Mouse (Mus musculus) intestine, embryonic 14.5 days (tissue): ENCODE measurements at regions not wholly inside any gene's neighbourhood (a gene's known extent, or its start where the extent isn't known, plus 50 kb on each side); places are given as distances from the start of the nearest gene placed in this dataset.
A peak's percentile ranks its signal among the peaks of the same experiment; 100 is the strongest.

Experiments used
- ATAC-seq: fragments of 200-750 bp; cut with Nextera tagmentation; replicated peaks from 2 replicates; pipeline ENCODE4 v1.8.0; 2017; ENCODE audit warnings: low read depth, moderate number of reproducible peaks, moderate TSS enrichment, moderate library complexity; ENCODE audit not compliant: low FRiP score, low TSS enrichment
- DNase-seq: peaks from one replicate; pipeline ENCODE4 v3.0.0-alpha.2; 2018; ENCODE audit warnings: low spot score
- H3K27ac ChIP-seq: fragments of 300-500 bp; sonication (generic); 2 replicates; pipeline ENCODE4 v1.5.1; 2014; ENCODE audit warnings: low read depth, mild to moderate bottlenecking, control low read depth
- H3K27me3 ChIP-seq: fragments of 300-500 bp; sonication (generic); replicated peaks from 2 replicates; pipeline ENCODE4 v1.6.1; 2014; ENCODE audit warnings: low read length, control low read depth; ENCODE audit not compliant: control insufficient read depth, insufficient read depth
- H3K36me3 ChIP-seq: fragments of 300-500 bp; sonication (generic); 2 replicates; pipeline ENCODE4 v1.6.1; 2014; ENCODE audit warnings: low read length, control low read depth; ENCODE audit not compliant: control insufficient read depth, insufficient read depth
- H3K4me1 ChIP-seq: fragments of 300-500 bp; sonication (generic); replicated peaks from 2 replicates; pipeline ENCODE4 v1.6.1; 2014; ENCODE audit warnings: low read length, control low read depth, mixed read lengths; ENCODE audit not compliant: control insufficient read depth, insufficient read depth
- H3K4me2 ChIP-seq: fragments of 300-500 bp; sonication (generic); 2 replicates; pipeline ENCODE4 v1.6.1; 2014; ENCODE audit warnings: low read length
- H3K4me3 ChIP-seq: fragments of 300-500 bp; sonication (generic); 2 replicates; pipeline ENCODE4 v1.5.1; 2014; ENCODE audit warnings: low read depth, low read length, control low read depth, mixed read lengths
- H3K9ac ChIP-seq: fragments of 300-500 bp; sonication (generic); 2 replicates; pipeline ENCODE4 v1.6.1; 2014; ENCODE audit warnings: mild to moderate bottlenecking, low read length
- H3K9me3 ChIP-seq: fragments of 300-500 bp; sonication (generic); 2 replicates; pipeline ENCODE4 v1.6.1; 2016; ENCODE audit warnings: low read length, control low read depth; ENCODE audit not compliant: control insufficient read depth
- WGBS: fragments of 180-500 bp; shearing (Covaris S2); extraction: QIAGEN DNeasy Blood & Tissue Kit; methylation state at CpG from one replicate; pipeline ENCODE4 v1.1.7; 2014; 5-methylcytosine and 5-hydroxymethylcytosine counted together

DNA sequence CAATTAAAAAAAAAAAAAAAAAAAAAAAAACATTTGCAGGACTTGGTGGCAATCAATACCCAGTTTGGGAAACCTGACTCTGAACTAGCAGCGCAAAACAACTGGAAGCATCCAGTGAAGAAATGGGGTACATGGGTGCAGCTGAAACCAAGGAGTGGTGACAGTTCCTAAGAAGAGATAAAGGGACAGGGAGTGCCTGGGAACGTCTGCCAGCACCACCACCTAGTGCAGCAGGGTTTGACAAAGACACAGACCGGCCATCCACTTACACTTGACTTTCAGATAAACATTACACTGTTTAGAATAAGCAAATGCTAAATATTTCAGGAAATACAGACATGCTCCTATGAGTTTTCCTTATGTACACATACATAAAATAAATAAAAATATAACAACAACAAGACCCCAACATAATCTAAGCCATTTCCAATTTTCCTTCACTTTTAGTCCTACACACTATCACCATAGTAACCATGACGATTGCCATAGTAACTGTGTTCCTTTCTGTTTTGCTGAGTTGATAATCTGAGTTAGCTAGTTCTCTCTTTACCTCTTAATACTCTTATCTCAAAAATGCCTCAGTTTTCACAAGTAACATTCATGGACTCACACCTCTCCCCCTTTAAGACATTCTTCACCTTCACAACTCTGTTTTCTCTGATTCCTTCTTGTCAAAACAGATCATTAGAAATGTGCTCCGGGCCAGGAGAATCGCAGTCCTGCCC lies 80.3 kb downstream of the Ackr3 start:
- DNase-seq, result no peak
- no peaks in the 10 kb centered on the region for H3K27me3 ChIP-seq
- no peaks in the 10 kb centered on the region for H3K36me3 ChIP-seq
- no peak overlapping the region for H3K4me3 ChIP-seq
- peaks cover 3% of the 10 kb centered on the region; the same call in 1 of the 2 replicates for H3K4me1 ChIP-seq
- ATAC-seq, result no peak
- H3K27ac ChIP-seq, result no peak overlapping the region
- 64% methylated on average over 6 of the region's 6 CpGs for WGBS
- H3K4me2 ChIP-seq, result no peak overlapping the region
- H3K9ac ChIP-seq, result no peak overlapping the region
- H3K9me3 ChIP-seq, result no peaks in the 10 kb centered on the region

DNA sequence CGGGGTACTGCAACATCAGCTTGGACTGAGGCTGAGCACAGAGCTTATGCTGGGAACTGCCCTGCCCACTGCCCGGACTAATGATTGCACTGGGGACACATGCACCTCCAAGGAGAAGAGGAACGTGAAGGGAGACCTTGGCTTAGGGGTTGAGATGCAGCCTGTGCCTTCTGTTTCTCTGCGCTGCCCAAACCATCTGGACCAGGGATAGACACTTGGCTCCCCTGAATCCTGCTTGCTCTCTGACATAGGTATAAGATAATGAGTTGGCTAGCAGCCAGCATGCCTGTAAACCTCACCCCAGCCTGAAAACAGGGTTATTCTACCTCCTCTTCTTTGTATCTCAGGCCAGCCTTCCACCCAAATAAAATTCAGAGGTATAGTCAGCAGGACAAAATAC lies 81.5 kb downstream of the Ackr3 start:
- 72% methylated on average over 4 of the region's 4 CpGs for WGBS

GRCm38 (mm10) chr1:90287251-90287650 lies 83.5 kb downstream of the Ackr3 start:
- Histone ChIP-seq H3K9me3 (no peaks in the 10 kb centered on the region), H3K9ac (no peak overlapping the region), H3K4me1 (peaks cover 9% of the 10 kb centered on the region), H3K27me3 (no peaks in the 10 kb centered on the region), H3K4me3 (no peak overlapping the region), H3K27ac (no peak overlapping the region), H3K36me3 (no peaks in the 10 kb centered on the region), H3K4me2 (no peak overlapping the region)
- WGBS, result 73% methylated on average over 3 of the region's 3 CpGs
- DNase-seq, result no peak
- ATAC-seq, result 0 out of 2 replicates have a peak, but pooled peaks have one; percentile 24

More for the DNA sequence above, 81.5 kb downstream of the Ackr3 start:
- H3K9me3 ChIP-seq, result no peaks in the 10 kb centered on the region
- no peaks in the 10 kb centered on the region for H3K36me3 ChIP-seq
- H3K27ac ChIP-seq, result no peak overlapping the region
- H3K4me2 ChIP-seq, result no peak overlapping the region
- H3K27me3 ChIP-seq, result no peaks in the 10 kb centered on the region
- no peak overlapping the region for H3K4me3 ChIP-seq
- DNase-seq (no peak), ATAC-seq (no peak)
- H3K9ac ChIP-seq, result no peak overlapping the region
- peaks cover 9% of the 10 kb centered on the region for H3K4me1 ChIP-seq

GRCm38 (mm10) chr1:90288892-90289731 lies 85.3 kb downstream of the Ackr3 start:
- H3K9me3 ChIP-seq, result no peaks in the 10 kb centered on the region
- H3K4me2 ChIP-seq, result no peak overlapping the region
- H3K9ac ChIP-seq, result no peak overlapping the region
- DNase-seq, result no peak
- H3K27ac ChIP-seq, result no peak overlapping the region
- no peaks in the 10 kb centered on the region for H3K36me3 ChIP-seq
- ATAC-seq, result no peak
- H3K27me3 ChIP-seq, result 0 out of 2 replicates have a peak, but pooled peaks cover 2% of the 10 kb centered on the region
- H3K4me3 ChIP-seq, result no peak overlapping the region
- H3K4me1 ChIP-seq, result peaks cover 6% of the 10 kb centered on the region; the same call in 1 of the 2 replicates
- 60% methylated on average over 8 of the region's 8 CpGs for WGBS

GRCm38 (mm10) chr1:90289732-90290215 lies 86.0 kb downstream of the Ackr3 start:
- Histone ChIP-seq H3K27me3 (0 out of 2 replicates have a peak, but pooled peaks cover 2% of the 10 kb centered on the region), H3K36me3 (no peaks in the 10 kb centered on the region), H3K9ac (no peak overlapping the region), H3K4me3 (no peak overlapping the region), H3K9me3 (no peaks in the 10 kb centered on the region), H3K4me1 (peaks cover 6% of the 10 kb centered on the region; the same call in 1 of the 2 replicates), H3K27ac (no peak overlapping the region), H3K4me2 (no peak overlapping the region)
- 38% methylated on average over 6 of the region's 6 CpGs for WGBS
- DNase-seq (no peak), ATAC-seq (no peak)

DNA sequence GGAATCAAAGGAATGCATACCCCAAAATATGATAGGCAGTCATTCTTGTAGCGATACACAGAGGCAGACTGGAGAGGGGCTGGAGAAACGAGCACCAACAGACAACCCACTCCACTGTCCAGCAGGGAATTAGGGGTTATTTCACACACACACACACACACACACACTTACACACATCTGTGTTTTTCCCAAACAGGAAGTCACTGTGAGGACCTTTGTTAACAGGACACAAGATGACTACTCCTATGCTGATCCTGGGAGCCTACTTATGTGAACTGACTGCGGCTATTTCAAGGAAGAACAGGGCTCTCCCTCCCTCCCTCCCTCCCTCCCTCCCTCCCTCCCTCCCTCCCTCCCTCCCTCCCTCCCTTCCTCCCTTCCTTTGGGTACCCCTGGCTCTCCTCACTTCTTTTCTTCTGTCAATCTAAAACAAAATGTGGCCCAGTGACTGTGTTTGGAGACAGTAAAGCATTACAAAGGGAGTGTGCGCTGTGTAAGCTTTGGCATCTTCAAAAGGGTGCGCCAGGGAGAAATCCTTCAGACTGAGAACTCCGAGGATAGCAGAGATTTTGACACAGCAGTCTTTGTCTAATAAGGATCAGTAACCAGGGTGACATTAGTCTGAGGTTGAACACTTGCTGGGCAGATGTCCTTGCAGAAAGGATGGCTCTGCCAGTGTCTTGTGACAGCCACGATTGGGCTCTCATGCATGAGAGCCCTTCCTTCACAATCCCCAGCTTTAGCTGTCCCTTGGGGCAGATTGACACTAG lies 86.8 kb downstream of the Ackr3 start:
- 60% methylated on average over 7 of the region's 7 CpGs for WGBS

DNA sequence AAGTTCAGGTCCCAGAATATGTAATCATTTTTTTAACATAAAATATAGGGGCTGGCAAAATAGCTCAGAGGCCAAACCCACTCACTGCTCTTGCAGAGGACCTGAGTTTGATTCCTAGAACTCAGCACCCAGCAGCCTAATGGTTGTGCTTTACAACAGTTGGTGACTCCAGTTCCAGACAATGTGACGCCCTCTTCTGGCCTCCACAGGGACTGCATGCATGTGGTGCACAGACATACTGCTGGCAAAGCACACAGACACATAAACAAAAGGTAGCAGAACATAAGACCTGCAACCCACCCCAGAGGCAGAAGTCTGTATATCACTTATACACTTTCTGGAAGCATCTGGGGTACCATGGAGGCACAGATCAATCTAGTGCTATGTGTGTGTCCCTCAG lies 87.5 kb downstream of the Ackr3 start:
- Histone ChIP-seq H3K9ac (no peak overlapping the region), H3K27me3 (peaks cover 2% of the 10 kb centered on the region; the same call in 1 of the 2 replicates), H3K36me3 (no peaks in the 10 kb centered on the region), H3K9me3 (no peaks in the 10 kb centered on the region), H3K27ac (no peak overlapping the region), H3K4me2 (no peak overlapping the region), H3K4me3 (no peak overlapping the region), H3K4me1 (peaks cover 6% of the 10 kb centered on the region; the same call in 1 of the 2 replicates)
- ATAC-seq (no peak), DNase-seq (no peak)
- 86% methylated on average over 1 of the region's 1 CpGs for WGBS

More for the DNA sequence above, 86.8 kb downstream of the Ackr3 start:
- Histone ChIP-seq H3K27me3 (peaks cover 2% of the 10 kb centered on the region; the same call in 1 of the 2 replicates), H3K9ac (no peak overlapping the region), H3K4me3 (no peak overlapping the region), H3K27ac (no peak overlapping the region), H3K9me3 (no peaks in the 10 kb centered on the region), H3K36me3 (no peaks in the 10 kb centered on the region), H3K4me1 (peaks cover 6% of the 10 kb centered on the region; the same call in 1 of the 2 replicates), H3K4me2 (no peak overlapping the region)
- DNase-seq, result no peak
- no peak for ATAC-seq

DNA sequence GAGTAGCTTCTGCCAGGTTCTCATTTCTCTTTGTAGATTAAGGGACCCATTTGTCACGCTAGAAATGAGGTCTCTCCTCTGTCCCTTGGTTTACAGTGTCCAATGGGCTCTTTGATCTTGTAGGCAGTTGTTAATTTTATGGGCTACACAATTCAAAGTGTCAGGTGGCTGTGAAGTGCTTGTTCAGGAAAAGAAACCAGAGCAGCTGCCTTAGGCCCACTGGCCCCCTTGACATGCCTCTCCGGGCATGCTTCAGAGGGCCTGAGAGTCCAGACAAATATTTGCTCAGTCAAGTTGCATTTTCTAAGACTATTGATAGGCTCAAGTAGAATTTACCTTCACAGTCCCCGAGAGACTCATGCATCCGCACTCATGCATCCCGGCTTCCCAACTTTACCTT lies 94.0 kb downstream of the Ackr3 start:
- H3K4me1 ChIP-seq, result no peaks in the 10 kb centered on the region
- DNase-seq, result no peak
- no peak overlapping the region for H3K27ac ChIP-seq

More for the DNA sequence above, 94.0 kb downstream of the Ackr3 start:
- H3K36me3 ChIP-seq, result no peaks in the 10 kb centered on the region
- H3K9me3 ChIP-seq, result no peaks in the 10 kb centered on the region
- peaks cover 2% of the 10 kb centered on the region; the same call in 1 of the 2 replicates for H3K27me3 ChIP-seq
- no peak overlapping the region for H3K4me3 ChIP-seq
- no peak overlapping the region for H3K4me2 ChIP-seq
- no peak for ATAC-seq
- 44% methylated on average over 5 of the region's 5 CpGs for WGBS
- H3K9ac ChIP-seq, result no peak overlapping the region
